Mouse (Mus musculus) ZHBTc4 (cell line): ENCODE results near the gene Heatr4.
A peak's percentile ranks its signal among the peaks of the same experiment; 100 is the strongest.
"Not testable (repeated sequence)": the region's sequence is repeated elsewhere in the genome, so short reads cannot be mapped to it uniquely, and the experiment has no call there.

Source experiments
- DNase-seq: peaks from one replicate; pipeline ENCODE4 v3.0.0-alpha.2; 2011; ENCODE audit warnings: low read depth, low spot score

Heatr4 gene

GRCm38 (mm10) chr12:83938592-83938991 is 46.1 kb downstream of the Heatr4 start:
- not testable (repeated sequence) for DNase-seq

- no peak for DNase-seq
These were observed 47.1 kb downstream of the Heatr4 start for GRCm38 (mm10) chr12:83937600-83937999.

DNA sequence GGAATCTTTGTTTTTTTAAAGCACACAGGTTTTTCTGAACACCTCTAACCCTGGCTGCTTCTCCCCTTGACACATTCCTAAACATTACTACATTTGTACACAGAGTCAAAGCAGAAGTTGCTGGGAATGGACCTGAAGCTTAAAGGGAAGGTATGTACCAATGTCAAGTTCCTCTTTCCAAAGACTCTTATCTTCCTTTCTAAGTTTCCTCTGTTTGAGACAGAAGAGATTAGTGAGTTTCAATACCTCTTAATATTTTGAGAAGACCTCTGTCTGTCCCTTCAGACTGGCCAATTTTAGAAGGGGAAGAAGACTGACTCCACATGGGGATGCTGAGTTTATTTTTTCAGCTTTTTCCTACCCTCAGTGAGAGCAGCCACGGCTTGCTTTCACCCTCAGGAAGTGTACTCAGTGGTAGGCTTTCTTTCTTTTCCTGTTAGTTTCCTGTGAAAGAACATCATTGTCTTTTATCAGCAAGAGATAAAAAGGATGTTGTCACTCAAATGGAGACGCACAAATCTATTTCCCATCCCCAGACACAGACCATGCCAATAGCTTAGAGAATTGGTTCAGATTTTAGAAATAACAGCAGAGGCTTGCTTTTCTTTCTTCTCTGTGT is 55.4 kb downstream of the Heatr4 start:
- no peak for DNase-seq

DNA sequence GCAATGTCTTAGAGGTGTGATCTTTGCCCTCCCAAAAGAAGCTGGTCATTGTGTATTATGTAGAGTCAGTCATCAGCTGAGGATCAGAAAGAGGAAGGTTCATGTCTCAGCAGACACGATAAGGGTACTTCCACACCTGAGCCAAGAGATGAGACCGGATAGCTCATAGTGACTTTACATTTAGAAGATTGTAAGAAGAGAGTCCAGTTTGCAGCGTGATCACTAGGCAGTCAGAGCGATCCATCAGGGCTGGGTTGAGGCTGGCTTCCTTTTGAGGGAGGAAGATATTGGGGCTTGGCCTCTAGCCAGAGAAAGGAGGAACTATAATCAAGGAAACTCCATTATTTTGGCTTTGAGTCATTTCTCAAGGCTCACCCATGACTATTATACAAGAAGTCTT is 56.9 kb downstream of the Heatr4 start:
- DNase-seq, result no peak

- no peak for DNase-seq
These were observed 58.6 kb downstream of the Heatr4 start for GRCm38 (mm10) chr12:83926061-83926460.

DNA sequence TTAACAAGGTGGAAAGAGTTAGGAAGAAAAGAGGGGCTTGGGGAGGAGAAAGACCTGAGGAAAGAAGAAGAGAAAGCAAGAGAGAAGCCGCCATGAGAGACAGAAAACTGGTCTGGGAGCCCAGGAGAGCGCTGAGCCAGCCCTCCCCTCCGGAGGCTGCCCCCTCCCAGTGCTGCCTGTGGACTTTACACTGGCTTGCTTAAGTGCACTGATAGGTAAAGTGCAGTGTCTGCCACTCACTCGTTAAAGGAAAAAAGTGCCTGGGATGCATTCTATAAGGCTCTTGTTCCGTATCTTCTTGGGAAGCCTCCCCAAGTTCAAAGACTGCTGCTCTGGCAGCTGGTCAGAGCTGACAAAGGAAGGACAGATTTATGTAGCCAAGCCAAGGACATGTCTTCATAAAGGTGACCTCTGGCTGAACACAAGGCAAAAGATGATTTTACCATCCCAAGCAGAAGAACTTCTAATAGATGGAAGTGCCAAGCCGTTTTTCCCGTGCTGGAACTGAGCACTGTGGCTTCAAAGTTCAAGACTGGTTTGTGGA is 59.4 kb downstream of the Heatr4 start:
- DNase-seq, result peak; percentile 15

GRCm38 (mm10) chr12:83924332-83924731 is 60.3 kb downstream of the Heatr4 start:
- peak; percentile 12 for DNase-seq

- no peak for DNase-seq
These were observed 61.2 kb downstream of the Heatr4 start for GRCm38 (mm10) chr12:83923486-83923859.

DNA sequence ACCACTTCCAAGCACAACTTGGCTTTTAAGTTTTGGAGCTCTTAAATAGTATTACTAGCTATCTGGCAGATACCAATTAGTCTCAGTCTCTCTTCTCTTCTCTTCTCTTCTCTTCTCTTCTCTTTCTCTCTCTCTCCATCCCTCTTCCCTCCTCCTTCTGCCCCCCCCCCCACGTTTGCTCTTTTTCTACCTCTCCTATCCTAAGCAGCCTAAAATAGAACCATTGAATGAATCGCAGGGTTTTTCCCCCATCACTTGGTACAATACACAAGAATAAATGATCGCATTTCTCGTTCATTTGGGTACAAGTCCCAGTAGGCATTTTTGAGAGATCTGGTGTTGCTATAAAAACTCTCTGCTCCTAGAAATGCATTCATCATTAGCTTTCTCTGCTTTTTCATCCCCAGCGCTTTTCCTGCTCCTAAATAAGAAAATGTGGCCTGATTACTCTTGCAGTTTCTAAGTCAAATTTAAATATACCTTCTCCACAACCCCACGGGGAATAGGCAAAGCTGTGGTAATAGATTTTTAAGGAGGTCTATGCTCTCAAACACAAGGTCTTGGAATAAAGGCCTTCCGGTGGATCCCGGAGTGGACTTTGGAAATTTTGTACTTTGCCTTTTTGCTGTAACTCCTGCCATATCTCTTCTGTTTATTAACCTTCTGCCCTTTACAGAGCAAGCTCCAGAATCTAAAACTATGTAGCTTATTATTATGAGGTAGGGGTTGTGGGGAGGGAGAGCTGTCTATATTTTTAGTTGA is 61.7 kb downstream of the Heatr4 start:
- no peak for DNase-seq

DNA sequence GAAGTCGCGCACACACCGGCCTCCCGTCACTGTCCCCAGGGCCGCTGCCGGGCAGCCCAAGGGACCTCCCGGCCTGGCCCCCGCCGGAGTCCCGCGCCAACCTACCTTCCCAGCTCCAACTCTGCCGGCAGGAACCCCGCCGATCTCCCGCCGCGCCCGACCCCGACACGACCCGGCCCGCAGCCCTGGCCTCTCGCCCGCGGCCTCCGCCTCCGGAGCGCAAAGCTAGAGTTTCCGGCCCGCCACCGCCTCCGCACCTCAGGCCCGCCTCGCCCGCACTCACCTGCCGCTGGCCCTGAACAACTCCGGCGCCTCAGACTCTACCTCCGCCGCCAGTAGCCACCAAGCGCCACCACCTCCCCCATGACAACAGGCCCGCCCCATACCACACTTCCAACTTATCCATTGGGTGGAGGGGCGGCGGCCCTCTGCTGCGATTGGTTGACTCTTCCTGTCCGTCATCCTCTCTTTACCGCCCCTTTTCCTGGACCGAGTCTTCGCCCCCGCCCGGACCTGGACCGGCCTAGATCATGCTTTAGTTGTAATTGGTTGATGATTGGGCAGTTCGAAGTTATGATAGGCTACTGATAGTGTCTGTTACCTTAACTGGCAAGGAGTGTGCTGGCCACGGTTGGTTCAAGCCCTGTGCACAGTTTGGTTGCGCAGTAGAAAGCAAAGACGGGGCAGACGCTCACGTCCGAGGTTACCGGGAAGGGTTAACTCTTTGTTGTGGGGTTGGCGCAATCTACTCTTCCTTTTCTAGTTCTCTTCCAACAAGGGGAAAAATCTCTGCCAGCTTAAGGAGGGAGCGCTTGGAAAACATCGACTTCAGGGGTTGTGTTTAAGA is 62.9 kb downstream of the Heatr4 start, which contains the start of gene Numb:
TSS of gene Numb (minus strand) at position 400 of the 847 bp plus-strand sequence.
- DNase-seq, result peak; percentile 99

DNA sequence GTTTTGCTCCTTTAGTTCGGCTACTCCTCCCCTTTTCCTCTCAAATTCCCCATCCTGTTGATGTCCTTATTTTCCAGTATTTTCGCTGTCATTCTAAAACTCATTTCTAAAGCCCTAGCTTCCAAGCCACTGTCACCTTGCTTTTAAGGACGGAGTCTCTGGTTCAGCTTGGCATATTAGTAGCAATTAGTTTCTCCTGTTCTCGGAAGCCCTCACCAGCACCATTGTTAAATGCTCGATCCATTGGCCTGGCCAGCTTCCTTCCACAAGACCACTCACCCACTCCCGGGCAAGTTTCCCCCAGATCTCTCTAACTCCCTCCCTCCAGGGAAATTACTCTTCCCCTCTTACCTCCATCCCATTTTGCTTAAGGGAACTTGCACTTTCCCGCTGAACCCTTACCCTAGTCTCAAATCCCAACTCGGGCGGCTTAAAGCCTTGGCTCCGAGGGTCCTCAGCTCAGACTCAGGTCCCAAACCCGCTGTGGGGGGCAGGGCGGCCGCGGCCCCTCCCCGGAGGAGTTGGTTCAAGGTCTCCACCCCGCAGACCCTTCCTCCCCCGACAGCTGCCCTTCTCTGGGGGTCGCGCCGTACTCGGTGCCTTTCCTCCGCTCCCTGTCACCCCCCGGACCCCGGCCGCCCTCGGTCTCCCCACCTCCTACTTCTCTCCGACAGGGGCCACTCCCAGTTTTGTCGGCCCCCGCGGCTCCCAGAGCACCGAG is 63.8 kb downstream of the Heatr4 start:
- DNase-seq, result peak; percentile 39

GRCm38 (mm10) chr12:83916884-83917283 is 67.8 kb downstream of the Heatr4 start:
- DNase-seq, result no peak

DNA sequence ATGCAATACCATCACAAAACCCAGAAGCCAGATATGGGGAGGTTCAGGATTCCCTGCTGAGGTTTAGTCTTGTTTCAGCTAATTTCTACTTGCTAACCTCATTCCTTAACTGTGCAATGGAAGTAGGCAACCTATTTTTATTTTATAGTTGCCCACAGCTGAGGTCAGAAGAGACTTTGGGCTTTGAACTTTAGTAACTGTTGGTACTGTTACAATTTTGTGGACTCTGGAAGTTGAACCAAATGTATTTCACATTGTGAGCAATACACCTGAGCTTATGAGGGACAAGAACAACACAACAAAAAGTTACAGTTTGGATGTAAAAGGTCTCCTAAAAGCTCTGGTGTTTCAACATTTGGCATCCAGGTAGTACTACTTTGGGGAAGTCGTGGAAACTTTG is 69.9 kb downstream of the Heatr4 start:
- no peak for DNase-seq

- DNase-seq, result no peak
These were observed 70.4 kb downstream of the Heatr4 start for GRCm38 (mm10) chr12:83914202-83914740.

DNA sequence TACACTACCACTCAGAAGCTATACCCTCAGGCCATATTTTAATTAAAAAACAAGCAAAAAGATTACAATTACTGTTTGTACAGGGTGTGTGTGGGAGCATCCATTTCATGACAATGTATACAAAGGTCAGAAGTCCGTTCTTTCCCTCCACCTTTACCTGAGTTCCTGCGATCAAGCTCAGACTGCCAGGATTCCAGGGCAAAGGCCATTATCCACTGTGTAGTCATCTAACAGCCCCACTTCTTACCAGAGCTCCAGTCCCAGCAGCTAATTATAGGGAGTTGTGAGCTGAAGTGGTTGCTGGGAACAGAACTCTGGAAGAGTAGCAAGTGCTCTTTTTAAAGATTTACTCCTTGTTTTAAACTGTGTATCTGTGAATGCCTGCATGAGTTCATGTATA is 74.2 kb downstream of the Heatr4 start:
- DNase-seq, result no peak
